Mouse (Mus musculus) bone marrow macrophage, adult 2 months (primary cell): Measurements from ENCODE around the gene Rpp25l. TPM values are rescaled to one million over a fixed set of nuclear protein-coding genes. Genes with fewer than 3 reads are reported as not detected.
A peak's percentile ranks its signal among the peaks of the same experiment; 100 is the strongest.
"Not testable (repeated sequence)": the region's sequence is repeated elsewhere in the genome, so short reads cannot be mapped to it uniquely, and the experiment has no call there.

Experiments
- H3K27ac ChIP-seq: 2 replicates; pipeline ENCODE4 v1.5.1; 2012; ENCODE audit warnings: low read depth, low read length; ENCODE audit not compliant: insufficient read depth
- H3K4me1 ChIP-seq: 2 replicates; pipeline ENCODE4 v1.6.1; 2012; ENCODE audit warnings: low read length; ENCODE audit not compliant: control insufficient read depth, insufficient read depth
- H3K4me3 ChIP-seq: 2 replicates; pipeline ENCODE4 v1.5.1; 2012; ENCODE audit warnings: mild to moderate bottlenecking, low read length, moderate library complexity; ENCODE audit not compliant: insufficient read depth
- CTCF ChIP-seq: IDR thresholded peaks from 2 replicates; pipeline ENCODE4 v1.5.1; 2012; ENCODE audit warnings: low read depth, mild to moderate bottlenecking, low read length, moderate library complexity
- POLR2A ChIP-seq: IDR thresholded peaks from 2 replicates; pipeline ENCODE4 v1.6.1; 2012; ENCODE audit warnings: mild to moderate bottlenecking, low read depth, low read length, borderline replicate concordance
- polyA plus RNA-seq: library from polyadenylated mRNA; stranded (reverse); fragments of >200 nt; gene quantifications from 2 replicates; pipeline ENCODE4 v1.2.4, GENCODE M21; 2012; ENCODE audit not compliant: missing spikeins, insufficient read depth, insufficient read length

Gene Rpp25l
- polyA plus RNA-seq, 1 experiment, result 20.0 TPM

- TF ChIP-seq CTCF (no peak), POLR2A (no peak)
- H3K4me1 ChIP-seq, result peaks cover 5% of the 10 kb centered on the region
- peak overlapping the region; percentile 82 for H3K4me3 ChIP-seq
- H3K27ac ChIP-seq, result peak overlapping the region; percentile 35
These were observed 725 bp downstream of the Rpp25l start for GRCm38 (mm10) chr4:41712421-41713196.

DNA sequence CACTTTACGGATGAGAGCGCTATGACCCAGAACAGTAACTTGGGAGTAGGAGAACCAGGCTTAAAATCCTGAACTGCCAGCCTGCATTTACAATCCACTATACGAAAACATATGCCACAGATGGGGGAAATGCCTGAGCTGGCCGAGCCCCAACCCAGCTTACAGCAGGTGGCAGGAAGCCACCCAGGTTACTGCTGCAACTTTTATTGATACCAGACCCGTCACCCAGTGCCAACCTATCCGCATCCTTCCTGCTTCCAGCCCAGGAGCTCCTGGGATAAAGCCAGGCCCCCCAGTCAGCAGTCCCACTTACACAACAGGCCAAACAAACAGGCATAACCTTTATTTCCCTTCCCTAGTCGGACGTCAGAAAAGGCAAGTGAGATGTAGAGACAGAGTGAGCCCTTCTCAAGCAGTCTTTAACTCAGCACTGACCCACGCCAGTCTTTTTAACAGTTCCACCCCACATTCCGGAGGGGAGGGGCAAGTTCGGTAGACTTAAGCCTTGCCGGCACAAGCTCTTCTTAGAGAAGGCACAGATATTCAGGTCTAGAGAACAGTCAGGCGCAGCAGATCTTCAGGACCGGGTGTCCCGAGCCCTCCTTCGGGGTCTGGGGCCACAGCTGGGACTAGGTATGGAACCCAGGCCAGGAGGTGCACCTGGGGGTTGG lies 1.5 kb downstream of the Rpp25l start:
- TF ChIP-seq POLR2A, result no peak
- TF ChIP-seq CTCF, result no peak
- H3K4me1 ChIP-seq, result peaks cover 5% of the 10 kb centered on the region
- H3K4me3 ChIP-seq, result peak overlapping the region; percentile 82
- no peak overlapping the region for H3K27ac ChIP-seq

- TF ChIP-seq POLR2A, result no peak
- TF ChIP-seq CTCF, result 0 out of 2 replicates have a peak, but pooled peaks have one; percentile 13
- H3K4me1 ChIP-seq, result peaks cover 5% of the 10 kb centered on the region
- H3K27ac ChIP-seq, result no peak overlapping the region
- H3K4me3 ChIP-seq, result no peak overlapping the region
These were observed 3.1 kb downstream of the Rpp25l start for GRCm38 (mm10) chr4:41710229-41710628.

GRCm38 (mm10) chr4:41708192-41708745 lies 5.1 kb downstream of the Rpp25l start:
- Histone ChIP-seq H3K4me3 (no peak overlapping the region), H3K4me1 (peaks cover 5% of the 10 kb centered on the region), H3K27ac (no peak overlapping the region)
- no peak for TF ChIP-seq POLR2A
- TF ChIP-seq CTCF, result no peak

DNA sequence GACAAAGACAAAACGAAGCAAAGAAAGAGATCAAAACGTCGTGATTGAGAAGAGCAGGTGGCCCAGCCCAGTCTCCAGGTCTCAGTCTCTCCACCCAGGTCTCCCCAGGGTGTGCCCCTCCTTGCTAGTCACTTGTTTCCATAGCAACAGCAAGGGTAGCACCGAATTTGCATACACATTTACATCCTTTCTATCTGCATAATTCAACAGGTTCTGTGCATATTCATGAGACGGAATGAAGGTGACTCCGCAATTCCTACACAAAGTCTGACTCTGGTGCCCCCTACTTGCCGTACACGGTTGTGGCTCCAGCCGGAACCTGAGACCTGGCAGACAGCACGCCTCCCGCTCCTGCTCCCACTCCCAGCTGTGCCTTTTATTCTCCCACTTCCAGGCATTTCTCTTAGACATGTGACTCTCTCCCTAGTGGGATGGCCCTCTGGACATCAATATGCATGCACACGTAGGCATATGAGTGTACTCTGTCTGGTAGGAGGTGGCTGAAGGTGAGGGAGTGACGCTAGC lies 6.3 kb downstream of the Rpp25l start:
- Histone ChIP-seq H3K4me1 (peaks cover 2% of the 10 kb centered on the region), H3K27ac (no peak overlapping the region), H3K4me3 (no peak overlapping the region)
- TF ChIP-seq POLR2A (no peak), CTCF (peak; percentile 50; the same call in 1 of the 2 replicates)

- no peaks in the 10 kb centered on the region for H3K4me1 ChIP-seq
- H3K27ac ChIP-seq, result no peak overlapping the region
- no peak overlapping the region for H3K4me3 ChIP-seq
- no peak for TF ChIP-seq POLR2A
- TF ChIP-seq CTCF, result no peak
These were observed 7.2 kb downstream of the Rpp25l start for GRCm38 (mm10) chr4:41705922-41706754.

DNA sequence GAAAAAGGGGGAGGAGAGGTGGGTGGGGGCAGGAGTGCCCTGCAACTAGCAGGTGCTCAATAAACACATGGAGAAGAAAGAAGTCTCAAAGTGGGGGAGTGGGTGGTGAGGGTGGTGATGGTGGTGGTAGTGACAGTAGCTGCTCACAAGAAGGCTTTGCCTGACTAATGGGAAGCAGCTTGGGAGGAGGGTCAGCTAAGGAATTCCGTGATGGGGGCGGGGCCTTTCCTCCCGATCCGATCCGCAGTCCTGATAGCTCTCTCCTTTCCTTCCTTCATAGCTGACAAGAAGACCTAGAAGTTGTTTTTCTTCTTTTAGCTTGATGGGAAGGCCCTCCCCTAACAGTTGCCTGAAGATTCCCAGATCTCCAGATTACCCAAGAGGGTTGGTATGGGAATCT lies 8.7 kb downstream of the Rpp25l start:
- TF ChIP-seq CTCF (no peak), POLR2A (no peak)
- Histone ChIP-seq H3K4me1 (no peaks in the 10 kb centered on the region), H3K4me3 (no peak overlapping the region), H3K27ac (no peak overlapping the region)

DNA sequence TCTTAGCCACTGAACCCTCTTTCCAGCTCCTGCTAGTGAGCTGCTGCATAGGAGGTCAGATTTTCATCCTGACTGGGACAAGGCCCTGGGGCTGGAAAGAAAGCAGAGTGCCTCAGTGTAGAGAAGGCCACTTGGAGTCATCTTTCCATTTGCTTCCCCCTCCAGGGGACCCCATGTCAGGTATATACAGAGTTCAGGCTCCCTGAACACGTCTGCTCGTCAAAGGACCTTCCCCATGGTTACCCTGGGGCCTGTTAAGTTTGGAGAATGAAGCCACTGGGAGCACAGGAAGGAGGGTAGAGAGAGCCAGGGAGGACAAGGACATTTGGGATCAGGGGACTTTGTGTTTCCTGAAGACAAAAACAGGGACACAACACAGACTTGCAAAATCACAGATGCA lies 11.1 kb downstream of the Rpp25l start:
- H3K27ac ChIP-seq, H3K4me3 ChIP-seq, H3K4me1 ChIP-seq: not testable (repeated sequence)

GRCm38 (mm10) chr4:41700224-41700623 lies 13.1 kb downstream of the Rpp25l start:
- not testable (repeated sequence) for H3K27ac ChIP-seq

DNA sequence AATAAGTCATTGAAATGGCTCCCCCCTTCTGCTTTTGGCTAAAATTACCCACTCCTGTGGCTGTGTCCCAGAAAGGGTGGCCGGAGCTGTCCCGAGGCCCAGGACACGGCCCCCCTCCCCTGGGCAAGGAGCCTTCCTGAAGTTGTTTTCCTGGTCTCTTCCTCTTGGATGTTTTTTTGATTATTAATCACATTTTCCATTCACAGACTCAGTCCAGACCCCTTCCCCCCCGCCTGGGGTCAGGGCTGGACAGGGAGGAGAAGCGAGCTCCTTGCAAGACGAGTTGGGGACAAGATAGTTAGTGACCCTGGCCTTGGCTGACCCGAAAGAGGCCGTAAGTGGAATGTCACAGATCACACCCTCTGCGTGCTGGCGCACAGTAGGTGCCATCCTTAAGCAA lies 13.6 kb downstream of the Rpp25l start, which contains the start of gene Il11ra1:
Il11ra1 (plus strand) TSS at position 207 of the 400 bp plus-strand sequence.
- H3K4me1 ChIP-seq, H3K27ac ChIP-seq, H3K4me3 ChIP-seq: not testable (repeated sequence)

More at GRCm38 (mm10) chr4:41700224-41700623, 13.1 kb downstream of the Rpp25l start:
- H3K4me1 ChIP-seq, H3K4me3 ChIP-seq: not testable (repeated sequence)

DNA sequence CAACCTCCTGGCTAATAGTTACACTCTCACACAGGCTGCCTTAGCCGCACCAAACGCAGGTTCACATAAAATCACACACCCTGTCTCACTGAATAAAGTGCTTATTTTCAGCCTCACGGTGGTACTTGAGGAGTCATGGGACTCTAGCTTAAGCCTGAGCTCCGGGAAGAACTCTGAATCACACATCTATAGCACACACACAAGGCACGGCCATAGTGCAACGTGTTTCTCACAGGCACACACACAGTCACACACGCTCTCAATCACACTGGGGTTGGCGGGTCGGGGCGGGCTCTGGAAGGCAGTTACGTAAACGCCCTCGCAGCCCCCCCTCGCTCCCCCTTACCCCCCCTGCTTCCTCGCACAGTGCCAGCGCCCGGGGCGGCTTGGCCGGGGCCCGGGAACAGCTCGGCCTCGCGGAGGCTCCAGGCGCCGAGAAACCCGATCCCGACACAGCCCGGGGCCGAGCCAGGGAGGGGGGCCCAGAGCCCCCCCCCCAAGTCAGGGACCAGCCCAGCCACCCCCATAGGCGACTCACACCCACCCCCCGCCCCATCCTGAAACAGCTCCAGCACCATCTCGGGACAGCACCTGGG lies 14.8 kb downstream of the Rpp25l start:
- not testable (repeated sequence) for H3K4me3 ChIP-seq, H3K27ac ChIP-seq, H3K4me1 ChIP-seq

DNA sequence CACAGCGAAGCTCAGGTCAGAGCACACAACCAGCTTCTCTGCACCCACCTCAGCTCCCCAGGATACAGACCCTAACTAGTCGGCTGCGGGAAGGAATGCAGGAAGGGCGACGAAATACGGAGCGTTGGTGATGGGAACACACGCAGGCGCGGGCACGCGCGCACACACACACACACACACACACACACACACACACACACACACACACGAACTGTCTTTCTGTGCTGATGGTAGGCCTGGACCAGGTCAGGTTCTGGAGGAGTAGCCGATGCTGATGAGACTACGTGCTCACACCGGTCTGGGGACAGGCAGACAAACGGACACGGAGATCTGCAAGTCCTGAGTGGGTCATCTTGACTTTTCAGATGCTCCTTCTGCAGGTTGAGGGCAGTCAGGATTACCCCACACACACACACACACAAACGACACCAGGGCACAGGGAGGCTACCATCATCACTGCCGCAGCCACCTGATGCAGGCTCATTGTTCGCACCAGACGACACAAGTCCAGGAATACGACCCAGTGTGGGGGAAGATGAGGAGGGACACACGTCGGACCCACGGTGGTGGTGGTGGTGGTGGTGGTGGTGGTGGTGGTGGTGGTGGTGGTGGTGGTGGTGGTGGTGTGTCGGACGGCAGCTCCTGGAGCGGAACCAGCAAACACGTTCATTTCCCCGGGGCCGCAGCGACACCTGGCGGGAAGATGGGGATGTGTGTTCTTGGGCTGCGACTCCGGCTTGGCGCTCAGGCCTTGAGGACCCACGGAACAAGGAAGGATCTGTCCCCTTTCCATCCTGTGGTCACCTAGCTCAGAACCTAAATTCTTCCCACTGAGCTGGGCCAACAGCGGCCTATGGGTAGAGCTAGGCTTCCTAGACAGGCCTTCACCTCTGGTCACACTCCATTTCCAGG lies 16.1 kb downstream of the Rpp25l start, which contains the start of gene Cntfr:
Cntfr (minus strand) TSS at position 160 of the 912 bp plus-strand sequence.
- H3K4me1 ChIP-seq, H3K27ac ChIP-seq: not testable (repeated sequence)
- H3K4me3 ChIP-seq, result peak within 1 kb of the TSS; percentile 51

DNA sequence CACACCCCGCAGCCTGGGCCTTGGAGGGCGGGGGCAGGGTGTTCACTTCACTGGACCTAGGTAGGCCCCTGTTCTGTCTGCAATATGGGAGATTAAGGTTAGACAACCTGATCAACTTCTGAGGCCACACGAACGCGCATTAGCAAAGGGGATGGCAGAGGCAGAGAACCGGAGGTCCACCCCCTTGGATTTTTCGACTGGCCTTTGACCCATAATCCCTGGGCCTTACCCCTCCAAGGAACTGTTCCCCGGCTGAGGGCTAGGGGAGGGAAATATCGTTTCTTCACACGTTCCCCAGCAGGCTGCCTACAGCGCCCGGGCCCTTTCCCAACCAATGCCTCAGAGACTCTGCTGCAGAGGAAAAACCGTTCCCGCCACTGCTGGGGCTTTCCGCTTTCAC lies 16.9 kb downstream of the Rpp25l start:
- H3K27ac ChIP-seq, H3K4me1 ChIP-seq: not testable (repeated sequence)
- 0 out of 2 replicates have a peak overlapping the region, but pooled peaks have one; percentile 14 for H3K4me3 ChIP-seq
